Mouse (Mus musculus): ENCODE data around the gene Gpx6.
A peak's percentile ranks its signal among the peaks of the same experiment; 100 is the strongest.

Gpx6 gene

DNA sequence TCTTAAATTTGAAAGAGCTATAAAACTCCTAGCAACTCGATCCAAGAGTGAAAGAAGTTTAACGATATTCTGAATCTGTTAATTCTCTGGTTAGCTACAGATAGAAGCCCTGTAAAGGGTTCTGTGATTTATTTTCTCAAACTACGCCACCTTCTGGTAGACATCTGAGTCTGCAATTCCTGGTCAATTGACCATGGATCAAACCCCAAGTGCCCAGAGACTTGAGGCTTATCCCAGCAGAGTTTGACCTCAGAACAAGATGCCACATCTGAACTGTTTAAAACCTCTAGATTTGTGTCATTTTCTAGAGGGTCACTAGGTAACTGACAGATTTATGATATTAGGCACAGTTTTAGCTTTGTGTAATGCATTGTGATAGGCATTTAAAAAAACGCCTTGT is 14.3 kb downstream of the Gpx6 start:
- no peak for DNase-seq

GRCm38 (mm10) chr13:21326657-21327211 is 14.8 kb downstream of the Gpx6 start:
- peak; percentile 94 for DNase-seq

DNA sequence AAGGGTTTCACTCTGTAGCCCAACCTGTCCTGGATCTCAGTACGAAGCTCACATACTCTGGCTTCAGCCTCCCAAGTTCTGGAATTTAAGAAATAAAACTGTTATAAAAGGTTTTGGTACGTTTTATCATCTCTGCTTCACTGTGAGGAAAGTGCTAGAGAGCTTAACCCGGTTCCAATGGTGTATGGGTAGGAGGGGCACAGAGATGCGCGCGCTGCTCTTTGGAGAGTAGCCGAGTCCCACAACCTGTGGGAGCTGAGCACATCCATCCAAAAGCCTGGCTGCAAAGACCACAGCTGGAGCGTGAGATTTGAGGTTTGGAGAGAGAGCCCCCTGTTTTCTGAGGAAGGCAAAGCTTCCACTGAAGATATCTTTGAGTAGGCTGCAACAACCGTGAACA is 15.5 kb downstream of the Gpx6 start:
- peak; percentile 5 for DNase-seq

DNA sequence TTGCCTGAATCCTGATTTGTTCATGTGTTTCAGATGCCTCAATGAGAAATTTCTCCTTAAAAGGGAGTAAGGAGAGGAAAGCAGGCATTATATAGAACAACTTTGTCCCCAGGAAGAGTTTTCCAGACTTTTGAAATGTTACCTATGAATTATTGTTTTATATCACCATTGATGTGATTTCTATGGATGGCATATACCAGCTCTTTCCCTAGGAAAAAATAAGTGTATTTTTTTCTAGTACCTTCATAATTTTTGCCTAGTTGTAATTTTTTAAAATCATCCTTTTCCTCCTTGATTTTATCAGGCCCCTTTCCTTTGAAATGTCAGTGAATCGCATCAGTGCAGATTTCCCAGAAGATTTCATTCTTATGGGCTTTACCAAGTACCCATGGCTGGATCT is 34.7 kb downstream of the Gpx6 start, which contains the start of gene Olfr1367:
Olfr1367 (plus strand) TSS at position 301 of the 400 bp plus-strand sequence.
- no peak for DNase-seq

- no peak for DNase-seq
These were observed 38.7 kb downstream of the Gpx6 start for GRCm38 (mm10) chr13:21350593-21350992.

GRCm38 (mm10) chr13:21362621-21363248 is 50.8 kb downstream of the Gpx6 start, which contains the start of gene Zscan12:
Gene Zscan12 (plus strand): TSS chr13:21362820.
- DNase-seq = peak; percentile 83

- DNase-seq = no peak
These were observed 51.8 kb downstream of the Gpx6 start for GRCm38 (mm10) chr13:21363719-21364118.

DNA sequence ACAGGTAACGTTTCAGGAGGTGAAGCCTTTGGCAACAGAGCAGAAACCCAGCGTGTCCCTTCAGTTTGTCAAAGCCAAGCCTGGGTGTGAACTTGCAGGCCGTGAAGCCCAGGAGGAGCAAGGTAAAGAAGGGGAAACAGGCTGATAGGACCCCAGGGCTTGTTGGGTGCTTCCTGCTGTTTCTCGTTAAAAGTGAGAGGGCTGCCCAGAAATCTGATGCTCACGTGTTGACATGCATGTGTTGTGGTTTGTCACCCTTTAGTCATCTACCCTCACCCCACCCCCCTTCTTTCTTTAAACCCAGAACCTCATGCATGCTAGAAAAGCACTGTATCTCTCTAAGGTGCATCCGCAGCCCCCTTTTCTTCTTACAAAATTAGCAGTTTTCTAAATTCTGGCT is 54.7 kb downstream of the Gpx6 start:
- no peak for DNase-seq

All from right cerebral cortex, postnatal 4 days (tissue).